Mouse (Mus musculus): ENCODE results near the gene Zap70. TPM values are rescaled to one million over a fixed set of nuclear protein-coding genes. Genes with fewer than 3 reads are reported as not detected.

Zap70 gene
- total and polyA plus RNA-seq, 2 experiments from 2014 or later: 0.08 TPM; not detected in 1

- H3K27me3 ChIP-seq (ENCODE audit: control insufficient read depth, insufficient read depth, low read length): 0 out of 2 replicates have a peak, but pooled peaks cover 5% of the 10 kb centered on the region
- H3K4me1 ChIP-seq (ENCODE audit: control insufficient read depth, insufficient read depth): no peaks in the 10 kb centered on the region
- ATAC-seq (ENCODE audit: insufficient read depth, low read depth) (no peak), DNase-seq (ENCODE audit: low spot score) (no peak)
- no peak overlapping the region for H3K9ac ChIP-seq (replicated peaks; ENCODE audit: low read depth, low read length)
- TF ChIP-seq CTCF (IDR thresholded peaks at IDR 0.05; ENCODE audit: low read depth) (no peak), EP300 (IDR thresholded peaks at IDR 0.05; ENCODE audit: low read depth) (no peak)
- peaks cover 4% of the 10 kb centered on the region for H3K36me3 ChIP-seq (replicated peaks; ENCODE audit: control insufficient read depth, insufficient read depth, low read length)
- no peak overlapping the region for H3K4me2 ChIP-seq (ENCODE audit: low read depth, low read length)
- WGBS: 92% methylated on average over 7 of the region's 7 CpGs
- H3K27ac ChIP-seq (ENCODE audit: low read depth): no peak overlapping the region
- H3K4me3 ChIP-seq (ENCODE audit: low read depth, low read length): no peak overlapping the region
- H3K9me3 ChIP-seq (replicated peaks; ENCODE audit: control insufficient read depth, low read length): no peaks in the 10 kb centered on the region
Measured at GRCm38 (mm10) chr1:36786377-36786776, 24.8 kb downstream of the Zap70 start.

- TF ChIP-seq EP300 (IDR thresholded peaks at IDR 0.05; ENCODE audit: low read depth): no peak
- no peak for TF ChIP-seq CTCF (IDR thresholded peaks at IDR 0.05; ENCODE audit: low read depth)
- H3K27ac ChIP-seq (ENCODE audit: low read depth): no peak overlapping the region
- H3K4me3 ChIP-seq (ENCODE audit: low read depth, low read length): no peak overlapping the region
- no peak for ATAC-seq (ENCODE audit: insufficient read depth, low read depth)
- WGBS: 82% methylated on average over 8 of the region's 8 CpGs
- peaks cover 33% of the 10 kb centered on the region for H3K36me3 ChIP-seq (replicated peaks; ENCODE audit: control insufficient read depth, insufficient read depth, low read length)
- no peak overlapping the region for H3K4me2 ChIP-seq (ENCODE audit: low read depth, low read length)
- H3K4me1 ChIP-seq (ENCODE audit: control insufficient read depth, insufficient read depth): no peaks in the 10 kb centered on the region
- H3K27me3 ChIP-seq (ENCODE audit: control insufficient read depth, insufficient read depth, low read length): no peaks in the 10 kb centered on the region
- no peak overlapping the region for H3K9ac ChIP-seq (replicated peaks; ENCODE audit: low read depth, low read length)
- H3K9me3 ChIP-seq (replicated peaks; ENCODE audit: control insufficient read depth, low read length): no peaks in the 10 kb centered on the region
- no peak for DNase-seq (ENCODE audit: low spot score)
Measured at GRCm38 (mm10) chr1:36789416-36789815, 27.8 kb downstream of the Zap70 start.

- ATAC-seq (ENCODE audit: insufficient read depth, low read depth) (no peak), DNase-seq (ENCODE audit: low spot score) (no peak)
- TF ChIP-seq CTCF (IDR thresholded peaks at IDR 0.05; ENCODE audit: low read depth) (no peak), EP300 (IDR thresholded peaks at IDR 0.05; ENCODE audit: low read depth) (no peak)
- no peak overlapping the region for H3K4me2 ChIP-seq (ENCODE audit: low read depth, low read length)
- H3K27ac ChIP-seq (ENCODE audit: low read depth): no peak overlapping the region
- no peaks in the 10 kb centered on the region for H3K27me3 ChIP-seq (ENCODE audit: control insufficient read depth, insufficient read depth, low read length)
- H3K9ac ChIP-seq (replicated peaks; ENCODE audit: low read depth, low read length): no peak overlapping the region
- 0 out of 2 replicates have a peak, but pooled peaks cover 5% of the 10 kb centered on the region for H3K4me1 ChIP-seq (ENCODE audit: control insufficient read depth, insufficient read depth)
- no peak overlapping the region for H3K4me3 ChIP-seq (ENCODE audit: low read depth, low read length)
- 70% methylated on average over 7 of the region's 7 CpGs for WGBS
- H3K9me3 ChIP-seq (replicated peaks; ENCODE audit: control insufficient read depth, low read length): no peaks in the 10 kb centered on the region
- peaks cover 95% of the 10 kb centered on the region for H3K36me3 ChIP-seq (replicated peaks; ENCODE audit: control insufficient read depth, insufficient read depth, low read length)
Measured at GRCm38 (mm10) chr1:36796711-36797110, 35.1 kb downstream of the Zap70 start.

GRCm38 (mm10) chr1:36797481-36797880, 35.9 kb downstream of the Zap70 start:
- Histone ChIP-seq H3K4me1 (ENCODE audit: control insufficient read depth, insufficient read depth) (0 out of 2 replicates have a peak, but pooled peaks cover 5% of the 10 kb centered on the region), H3K27ac (ENCODE audit: low read depth) (no peak overlapping the region), H3K4me3 (ENCODE audit: low read depth, low read length) (no peak overlapping the region), H3K27me3 (ENCODE audit: control insufficient read depth, insufficient read depth, low read length) (no peaks in the 10 kb centered on the region), H3K36me3 (replicated peaks; ENCODE audit: control insufficient read depth, insufficient read depth, low read length) (peaks cover 94% of the 10 kb centered on the region), H3K4me2 (ENCODE audit: low read depth, low read length) (no peak overlapping the region), H3K9me3 (replicated peaks; ENCODE audit: control insufficient read depth, low read length) (no peaks in the 10 kb centered on the region), H3K9ac (replicated peaks; ENCODE audit: low read depth, low read length) (no peak overlapping the region)
- 77% methylated on average over 10 of the region's 10 CpGs for WGBS
- TF ChIP-seq CTCF (IDR thresholded peaks at IDR 0.05; ENCODE audit: low read depth) (no peak), EP300 (IDR thresholded peaks at IDR 0.05; ENCODE audit: low read depth) (no peak)
- no peak for DNase-seq (ENCODE audit: low spot score)
- ATAC-seq (ENCODE audit: insufficient read depth, low read depth): no peak

GRCm38 (mm10) chr1:36800379-36801011, 38.9 kb downstream of the Zap70 start:
- Histone ChIP-seq H3K4me1 (ENCODE audit: control insufficient read depth, insufficient read depth) (0 out of 2 replicates have a peak, but pooled peaks cover 5% of the 10 kb centered on the region), H3K4me3 (ENCODE audit: low read depth, low read length) (no peak overlapping the region), H3K27ac (ENCODE audit: low read depth) (no peak overlapping the region), H3K36me3 (replicated peaks; ENCODE audit: control insufficient read depth, insufficient read depth, low read length) (peaks cover 89% of the 10 kb centered on the region), H3K4me2 (ENCODE audit: low read depth, low read length) (no peak overlapping the region), H3K27me3 (ENCODE audit: control insufficient read depth, insufficient read depth, low read length) (no peaks in the 10 kb centered on the region), H3K9ac (replicated peaks; ENCODE audit: low read depth, low read length) (no peak overlapping the region), H3K9me3 (replicated peaks; ENCODE audit: control insufficient read depth, low read length) (no peaks in the 10 kb centered on the region)
- no peak for ATAC-seq (ENCODE audit: insufficient read depth, low read depth)
- WGBS: 62% methylated on average over 3 of the region's 3 CpGs
- DNase-seq (ENCODE audit: low spot score): no peak
- TF ChIP-seq CTCF (IDR thresholded peaks at IDR 0.05; ENCODE audit: low read depth) (no peak), EP300 (IDR thresholded peaks at IDR 0.05; ENCODE audit: low read depth) (no peak)

GRCm38 (mm10) chr1:36804259-36804658, 42.7 kb downstream of the Zap70 start:
- H3K27me3 ChIP-seq (ENCODE audit: control insufficient read depth, insufficient read depth, low read length): no peaks in the 10 kb centered on the region
- H3K4me1 ChIP-seq (ENCODE audit: control insufficient read depth, insufficient read depth): 0 out of 2 replicates have a peak, but pooled peaks cover 5% of the 10 kb centered on the region
- no peak overlapping the region for H3K9ac ChIP-seq (replicated peaks; ENCODE audit: low read depth, low read length)
- ATAC-seq (ENCODE audit: insufficient read depth, low read depth) (no peak), DNase-seq (ENCODE audit: low spot score) (no peak)
- H3K9me3 ChIP-seq (replicated peaks; ENCODE audit: control insufficient read depth, low read length): no peaks in the 10 kb centered on the region
- no peak for TF ChIP-seq EP300 (IDR thresholded peaks at IDR 0.05; ENCODE audit: low read depth)
- TF ChIP-seq CTCF (IDR thresholded peaks at IDR 0.05; ENCODE audit: low read depth): no peak
- H3K36me3 ChIP-seq (replicated peaks; ENCODE audit: control insufficient read depth, insufficient read depth, low read length): peaks cover 82% of the 10 kb centered on the region
- 70% methylated on average over 9 of the region's 9 CpGs for WGBS
- H3K4me2 ChIP-seq (ENCODE audit: low read depth, low read length): no peak overlapping the region
- no peak overlapping the region for H3K4me3 ChIP-seq (ENCODE audit: low read depth, low read length)
- no peak overlapping the region for H3K27ac ChIP-seq (ENCODE audit: low read depth)
